Mouse (Mus musculus) liver (tissue): ENCODE results near the gene Tmem234.

ENCODE experiments used
- DNase-seq: peaks from one replicate; pipeline ENCODE4 v3.0.0-alpha.2; 2020; ENCODE audit warnings: mixed read lengths

The Tmem234 gene

DNA sequence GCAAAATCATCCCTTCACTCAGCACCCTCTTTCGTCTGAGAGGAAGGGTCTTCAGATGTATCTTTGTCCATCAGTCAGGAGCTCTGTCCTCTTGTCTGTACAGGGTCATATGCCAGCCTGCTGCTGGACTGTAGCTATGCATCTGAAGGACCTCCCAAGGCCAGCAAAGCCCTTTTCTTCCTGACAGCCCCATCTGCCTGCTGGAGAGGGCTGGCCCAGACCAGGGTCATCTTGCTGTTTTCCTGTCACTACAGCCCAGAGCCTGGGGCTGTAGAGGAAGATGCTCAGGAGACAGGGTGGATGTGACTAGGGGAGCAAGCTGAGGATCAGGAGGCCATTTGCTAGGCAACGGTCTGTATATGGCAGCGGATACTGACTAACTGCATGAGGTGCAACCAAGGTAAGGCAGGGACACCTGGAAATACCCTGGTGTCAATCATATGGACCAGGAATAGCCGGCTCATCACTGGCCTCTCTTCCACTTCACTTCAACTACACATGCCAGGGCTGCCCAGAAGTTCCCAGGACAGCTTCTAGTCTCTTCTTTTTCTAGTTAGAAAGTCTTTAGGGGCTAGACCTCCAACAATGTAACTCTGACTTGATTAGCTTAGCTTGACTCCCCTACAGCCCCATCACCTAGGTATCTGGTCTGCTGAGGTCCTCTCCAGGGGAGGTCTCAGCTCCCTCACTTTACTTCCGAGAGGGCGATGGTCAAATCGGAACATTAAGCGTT, 22.5 kb downstream of the Tmem234 start:
- DNase-seq, result no peak

DNA sequence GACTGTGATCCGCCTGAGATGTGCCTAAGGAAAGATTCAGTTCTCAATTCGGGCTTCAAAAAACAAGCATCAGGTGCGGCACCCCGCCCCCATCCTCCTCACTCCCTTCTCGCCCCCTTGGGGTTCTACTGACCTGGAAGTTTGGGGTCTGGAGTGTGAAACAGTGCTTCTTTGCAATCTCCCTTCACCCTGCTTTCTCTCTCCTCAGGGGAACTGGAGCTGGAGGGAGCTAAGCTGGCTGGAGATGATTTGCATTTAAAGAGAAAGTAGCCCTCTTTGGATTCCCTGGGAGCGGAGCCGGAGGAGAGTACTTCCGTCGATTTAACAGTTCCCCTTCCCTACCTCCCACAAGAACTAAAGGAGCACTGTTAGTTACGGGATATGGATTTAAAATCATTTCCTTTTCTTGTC, 23.2 kb downstream of the Tmem234 start, which contains the start of gene Ccdc28b:
Ccdc28b (minus strand) TSS at position 267 of the 411 bp plus-strand sequence.
- DNase-seq, result peak; percentile 36

DNA sequence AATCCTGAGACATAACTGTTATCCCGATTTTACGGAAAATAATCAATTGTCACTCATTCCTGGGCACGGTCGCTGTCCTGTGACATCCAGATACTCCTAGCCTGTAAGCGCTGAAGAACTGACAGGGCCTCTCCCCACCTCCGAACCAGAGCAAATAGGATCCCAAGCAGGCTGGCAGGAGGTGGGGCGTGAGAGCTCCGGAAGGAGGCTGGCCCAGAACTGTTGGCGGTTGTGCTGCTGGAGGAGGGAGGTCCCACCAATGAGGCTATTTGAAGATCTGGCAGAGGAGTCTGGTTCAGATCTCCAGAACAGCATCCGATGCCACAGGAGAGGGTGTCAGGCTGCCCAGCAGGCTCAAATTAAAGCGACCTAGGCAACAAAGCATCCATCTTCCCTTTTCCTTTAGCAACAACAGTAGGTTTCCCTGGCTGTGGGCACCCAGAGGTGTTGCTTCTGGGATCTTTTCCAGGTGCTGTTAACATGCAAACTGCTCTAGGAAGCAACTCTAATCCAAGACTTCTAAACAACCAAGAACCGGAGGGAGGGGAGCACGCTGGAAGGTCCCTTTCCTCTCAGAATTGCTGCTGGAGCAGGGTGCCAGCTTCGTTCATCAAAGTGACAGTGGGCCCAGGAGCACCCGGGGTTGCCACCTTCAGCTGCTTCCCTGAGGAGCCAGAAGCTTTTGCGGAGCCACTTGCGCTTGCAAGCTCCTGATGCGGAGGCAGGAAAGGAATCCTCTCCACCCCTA, 24.0 kb downstream of the Tmem234 start:
- DNase-seq, result peak; percentile 91

DNA sequence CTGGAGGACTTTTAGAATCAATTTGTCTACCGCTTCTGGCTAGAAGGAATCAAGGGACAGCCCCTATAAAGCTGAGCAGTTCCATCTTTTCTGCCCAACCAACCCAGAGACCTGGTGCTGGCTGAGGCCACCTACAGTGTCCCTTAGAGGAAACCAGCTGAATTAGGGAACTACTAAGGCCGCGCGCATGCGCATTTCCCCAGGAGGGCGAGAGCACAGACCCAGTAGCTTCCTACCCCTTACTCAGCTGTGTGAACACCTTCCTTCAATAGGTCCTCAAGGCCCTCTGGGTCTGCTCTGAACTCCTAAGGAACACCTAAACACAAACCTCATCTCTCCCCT, 24.5 kb downstream of the Tmem234 start:
- DNase-seq, result peak; percentile 78

DNA sequence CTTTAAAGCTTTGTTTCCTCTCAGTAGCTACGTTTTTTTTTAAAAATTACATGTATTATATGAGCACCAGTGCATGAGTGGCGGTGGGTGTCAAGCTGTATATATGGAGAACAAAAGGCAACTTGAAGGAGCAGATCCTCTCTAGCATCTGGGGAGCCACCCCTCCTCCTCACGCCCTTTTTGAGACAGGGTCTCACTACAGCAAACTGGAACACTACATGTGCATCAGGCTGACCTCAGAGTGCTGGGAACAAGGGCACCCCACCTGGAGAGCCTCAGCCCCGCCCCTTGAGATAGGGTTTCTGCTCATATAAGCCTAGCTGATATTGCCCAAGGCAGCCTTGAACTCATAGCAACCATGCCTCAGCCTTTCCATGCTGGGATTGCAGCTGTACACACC, 25.0 kb downstream of the Tmem234 start:
- DNase-seq, result no peak

DNA sequence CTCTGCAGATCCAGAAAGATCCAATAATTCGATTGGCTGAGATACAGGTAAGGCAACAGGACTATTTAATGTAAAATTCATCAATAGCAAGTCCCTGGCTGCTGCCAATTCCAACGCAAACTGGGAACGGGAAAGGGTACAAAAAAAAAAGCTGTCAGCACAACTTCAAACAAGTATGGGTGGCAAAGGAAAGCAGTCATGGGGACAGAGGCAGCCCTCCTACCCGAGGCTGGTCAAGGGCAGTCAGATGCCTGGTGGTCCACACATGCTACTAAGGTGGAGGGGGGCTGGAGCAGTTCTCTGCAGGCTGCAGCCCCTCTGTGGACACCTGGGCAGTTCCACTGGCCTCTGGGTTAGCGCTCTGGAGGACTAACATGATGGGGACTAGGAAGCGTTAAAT, 25.6 kb downstream of the Tmem234 start:
- no peak for DNase-seq

DNA sequence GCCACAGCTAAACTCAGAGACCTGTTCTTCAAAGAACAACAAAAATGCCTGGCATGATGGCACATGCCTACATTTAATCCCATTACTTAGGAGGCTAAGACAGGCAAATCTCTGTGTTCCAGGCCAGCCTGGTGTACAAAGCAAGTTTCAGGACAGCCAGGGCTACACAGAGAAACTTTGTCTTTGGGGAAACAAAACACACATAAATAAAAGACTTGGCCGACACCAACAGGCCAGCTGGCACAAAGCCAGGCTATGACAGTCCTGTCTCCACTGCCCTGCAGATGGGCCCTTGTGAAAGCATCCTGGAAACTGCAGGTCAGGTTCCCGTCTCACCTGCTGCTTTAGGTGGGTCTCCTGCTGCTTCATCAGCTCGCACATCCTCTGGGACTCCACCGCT, 30.5 kb downstream of the Tmem234 start:
- DNase-seq, result no peak

DNA sequence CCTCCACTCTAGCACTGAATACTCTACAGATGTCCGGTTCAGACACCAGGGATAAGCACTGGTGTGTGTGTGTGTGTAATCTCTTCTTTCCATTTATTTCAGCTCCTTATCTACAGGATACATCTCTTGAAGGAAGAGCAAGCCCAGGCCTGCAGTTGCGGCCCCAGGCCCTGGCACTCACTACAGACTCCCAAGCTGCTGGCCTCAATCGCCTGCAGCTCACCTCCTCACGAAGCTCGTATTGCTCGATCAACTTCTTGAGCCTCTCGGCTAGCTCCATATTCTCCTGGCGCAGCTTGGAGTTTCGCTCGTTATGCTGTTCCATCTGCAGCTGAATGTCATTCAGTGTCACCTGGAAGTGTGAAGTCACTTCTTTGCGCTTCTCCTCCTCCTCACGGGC, 31.4 kb downstream of the Tmem234 start:
- DNase-seq, result no peak

DNA sequence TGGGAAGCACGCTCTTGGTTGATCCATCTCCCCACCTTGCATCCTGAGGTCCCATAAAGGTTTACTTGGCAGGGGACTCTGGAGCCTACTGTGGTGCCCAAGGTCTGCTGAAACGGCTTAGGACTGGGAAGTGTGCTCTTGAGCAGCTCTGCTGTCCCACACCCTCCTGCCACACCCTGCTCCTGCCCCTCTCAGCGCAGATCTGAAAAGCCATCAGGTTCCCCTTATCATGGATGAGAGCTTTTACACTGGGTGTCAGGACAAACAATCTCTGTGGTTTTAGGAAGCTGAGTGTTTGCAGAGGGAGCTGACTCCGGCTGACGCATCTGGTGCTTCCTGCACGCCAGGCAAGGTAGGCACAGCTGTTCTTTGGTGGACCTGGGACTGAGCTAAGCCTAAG, 33.4 kb downstream of the Tmem234 start:
- peak; percentile 58 for DNase-seq

DNA sequence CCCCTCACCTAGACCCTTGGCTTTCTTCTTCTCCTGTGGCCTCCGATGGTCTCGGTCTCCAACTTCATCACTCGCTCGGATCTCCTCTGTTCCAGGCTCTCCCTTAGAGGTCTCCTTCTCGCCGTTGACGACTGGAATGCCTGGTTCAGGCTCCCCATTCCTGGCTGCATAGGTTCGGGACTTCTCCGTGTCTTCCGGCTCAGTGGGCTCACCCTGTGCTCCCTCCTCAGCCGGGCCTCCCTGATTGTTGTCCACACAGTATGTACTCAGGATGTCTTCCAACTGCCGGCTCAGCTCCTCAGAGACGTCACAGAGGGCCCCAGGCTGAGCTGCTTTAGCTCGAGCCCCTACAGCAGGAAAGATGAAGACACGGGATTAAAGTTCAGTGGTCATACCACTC, 38.8 kb downstream of the Tmem234 start:
- DNase-seq, result no peak

DNA sequence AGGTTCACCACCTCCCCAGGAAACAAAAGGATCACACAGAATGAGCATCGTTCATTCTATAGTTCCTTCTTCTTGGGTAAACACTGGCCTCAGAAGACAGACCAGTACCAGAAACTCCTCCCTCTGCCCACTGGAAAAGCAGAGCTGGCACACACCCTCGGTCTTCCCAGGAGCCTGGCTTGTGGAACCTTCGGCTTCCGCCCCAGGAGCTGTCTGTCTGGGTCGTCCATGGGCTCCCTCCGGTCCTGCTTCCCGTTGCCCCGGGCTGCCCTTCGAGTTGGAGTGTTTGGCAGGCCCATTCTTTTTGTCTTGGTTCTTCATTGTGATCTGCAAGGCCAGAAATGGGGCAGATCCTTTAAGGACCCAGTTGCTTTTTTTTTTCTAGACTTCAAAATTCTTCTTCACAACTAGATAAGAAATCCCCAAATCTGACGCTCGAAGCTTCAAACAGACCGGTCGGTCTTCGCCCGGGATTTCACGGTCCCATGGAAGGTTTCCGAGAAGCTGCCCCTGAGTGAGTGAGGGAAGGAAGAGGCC, 39.7 kb downstream of the Tmem234 start:
- peak; percentile 35 for DNase-seq

DNA sequence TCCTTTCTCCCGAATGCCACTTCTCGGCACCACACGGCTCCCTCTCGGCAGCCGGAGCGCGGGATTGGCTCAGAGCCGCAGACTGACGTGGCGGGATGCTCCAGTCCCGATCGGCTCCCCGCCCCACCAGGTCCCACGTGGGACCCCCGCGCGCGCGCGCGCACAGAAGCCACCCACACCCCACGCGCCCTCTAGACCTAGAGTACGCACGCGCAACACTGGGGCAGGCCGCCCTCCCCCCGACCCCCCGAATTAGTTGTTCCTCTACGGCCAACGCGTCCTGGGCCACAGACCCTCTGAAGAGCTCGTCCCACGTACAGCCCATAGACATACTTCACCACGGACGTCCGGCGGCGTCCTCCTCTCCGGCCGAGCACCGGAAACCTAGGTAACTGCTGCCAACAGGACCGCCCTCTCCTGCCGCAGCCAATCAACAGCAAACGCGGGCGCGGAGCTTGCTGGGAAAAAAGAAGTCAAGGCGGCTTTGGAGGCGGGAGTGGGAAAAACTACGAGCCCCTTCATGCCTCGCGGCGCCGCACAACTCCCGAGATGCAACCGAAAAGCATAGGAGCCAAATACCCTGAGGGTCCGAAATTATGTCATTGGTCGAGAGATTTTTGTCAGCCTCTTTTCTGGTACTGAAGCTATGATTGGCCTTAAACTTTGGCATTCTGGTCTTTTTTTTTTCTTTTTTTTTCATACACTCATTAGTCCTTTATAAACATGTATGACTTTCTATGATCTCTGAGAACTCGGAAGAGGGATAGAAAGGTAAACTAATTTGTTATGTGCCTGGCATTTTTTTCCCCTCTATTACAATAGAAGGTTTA, 40.4 kb downstream of the Tmem234 start, which contains the start of gene Txlna:
Txlna (minus strand) TSS at position 428 of the 830 bp plus-strand sequence.
- peak; percentile 97 for DNase-seq

DNA sequence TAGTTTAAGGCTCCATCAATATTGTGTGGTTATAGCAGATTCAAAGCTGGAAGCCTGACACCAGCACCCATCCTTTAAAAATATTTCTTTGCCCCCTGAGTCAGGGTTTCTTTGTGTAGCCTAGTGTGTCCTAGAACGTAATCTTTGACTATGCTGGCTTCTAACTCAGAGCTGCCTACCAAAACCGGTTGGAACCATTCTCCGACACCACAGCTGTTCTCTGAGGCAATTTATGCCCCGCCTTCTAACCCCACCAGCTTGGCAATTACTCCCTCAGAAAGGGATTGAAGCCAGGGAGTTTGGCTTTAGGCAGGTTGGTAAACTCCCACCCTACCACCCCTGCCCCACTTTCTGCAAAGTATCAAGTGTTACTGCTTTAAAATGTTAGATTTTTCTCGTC, 41.3 kb downstream of the Tmem234 start:
- DNase-seq, result no peak

DNA sequence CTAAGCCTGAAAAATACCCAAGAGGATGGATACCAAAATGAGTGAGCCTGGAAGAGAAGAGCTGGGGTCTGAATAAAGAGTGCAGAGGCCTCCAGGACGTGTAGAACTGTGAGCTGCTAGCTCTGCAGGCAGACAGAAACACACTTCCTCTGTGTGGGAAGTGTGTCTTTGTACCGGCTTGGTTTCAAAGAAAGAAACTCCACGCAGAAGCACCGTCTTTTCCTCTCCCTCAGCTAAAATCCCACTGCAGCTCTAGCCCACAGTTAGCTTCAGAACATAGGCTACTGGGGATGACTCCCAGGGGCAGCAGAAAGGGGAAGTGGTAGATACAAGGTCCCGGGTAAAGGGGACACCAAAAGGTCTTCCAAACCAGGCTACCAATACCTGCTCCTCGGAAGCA, 44.7 kb downstream of the Tmem234 start:
- DNase-seq, result no peak

DNA sequence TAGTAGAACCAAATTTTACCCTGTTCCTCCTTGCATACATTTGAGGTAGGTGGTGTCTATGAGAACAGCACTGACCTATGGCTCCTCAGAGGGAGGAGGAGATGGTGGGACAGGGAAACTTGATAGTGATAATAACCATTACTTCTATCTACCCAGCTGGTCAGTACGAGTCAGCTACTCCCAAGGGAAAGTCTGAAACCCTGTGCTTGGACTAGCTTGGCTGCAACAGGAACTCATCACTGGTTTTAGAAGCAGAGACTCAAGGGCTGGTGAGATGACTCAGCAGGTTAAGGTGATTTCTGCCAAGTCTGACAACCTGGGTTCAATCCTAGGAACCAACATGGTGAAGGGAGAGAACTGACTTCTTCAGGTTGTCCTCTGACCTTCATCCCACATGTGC, 48.2 kb downstream of the Tmem234 start:
- DNase-seq, result no peak

DNA sequence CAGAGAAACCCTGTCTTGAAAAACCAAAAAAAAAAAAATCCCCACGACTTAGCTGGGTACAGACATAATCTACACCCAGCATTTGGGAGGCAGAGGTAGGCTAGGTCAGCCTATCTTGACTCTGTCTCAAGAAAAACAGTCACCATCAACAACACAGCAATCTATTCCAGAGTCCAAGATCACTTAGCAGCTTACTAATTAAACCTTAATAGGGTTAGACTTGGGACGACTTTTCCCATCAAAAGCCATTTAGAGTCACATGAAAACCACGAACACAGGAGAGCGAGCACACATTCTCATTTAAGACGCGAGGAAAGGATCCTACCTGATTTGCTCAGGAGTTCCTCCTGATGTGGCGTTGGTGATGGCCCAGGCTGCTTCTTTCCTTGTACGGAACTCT, 49.9 kb downstream of the Tmem234 start:
- DNase-seq, result no peak

DNA sequence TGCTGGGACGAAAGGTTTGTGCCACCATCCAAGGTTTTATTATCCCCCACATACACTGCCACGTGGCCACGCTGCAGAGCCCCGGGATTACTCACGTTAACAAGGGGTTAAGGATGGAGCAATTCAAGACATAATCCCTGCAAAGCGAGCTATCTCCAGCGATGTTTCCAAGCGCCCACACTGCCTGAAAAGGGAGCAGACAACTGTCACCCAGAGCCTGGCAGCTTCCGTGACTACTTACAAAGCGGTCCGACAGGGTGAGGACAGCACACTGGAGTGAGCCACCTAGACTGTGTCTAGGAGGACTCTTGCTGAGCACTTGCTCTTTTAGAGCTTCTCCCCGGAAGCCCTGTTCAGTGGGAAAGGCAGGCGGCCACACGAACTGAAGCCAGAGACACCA, 54.3 kb downstream of the Tmem234 start:
- no peak for DNase-seq

DNA sequence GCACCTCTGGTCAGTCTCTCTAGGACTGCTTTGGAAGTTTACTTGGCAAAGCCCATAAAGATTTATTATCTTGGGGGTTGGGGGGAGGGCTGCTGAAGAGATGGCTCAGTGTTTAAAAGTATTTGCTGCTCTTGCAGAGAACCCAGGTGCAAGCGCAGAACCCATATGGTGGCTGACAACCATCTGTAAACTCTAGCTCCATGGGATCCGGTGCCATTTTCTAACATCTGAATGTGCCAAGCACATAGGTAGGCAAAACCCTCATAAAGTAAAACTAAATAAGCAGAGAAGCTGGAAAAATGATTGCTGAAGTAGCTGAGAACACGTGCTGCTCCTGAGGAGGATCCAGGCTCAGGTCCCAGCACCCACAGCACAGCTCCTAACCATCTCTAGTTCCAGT, 61.1 kb downstream of the Tmem234 start:
- no peak for DNase-seq

DNA sequence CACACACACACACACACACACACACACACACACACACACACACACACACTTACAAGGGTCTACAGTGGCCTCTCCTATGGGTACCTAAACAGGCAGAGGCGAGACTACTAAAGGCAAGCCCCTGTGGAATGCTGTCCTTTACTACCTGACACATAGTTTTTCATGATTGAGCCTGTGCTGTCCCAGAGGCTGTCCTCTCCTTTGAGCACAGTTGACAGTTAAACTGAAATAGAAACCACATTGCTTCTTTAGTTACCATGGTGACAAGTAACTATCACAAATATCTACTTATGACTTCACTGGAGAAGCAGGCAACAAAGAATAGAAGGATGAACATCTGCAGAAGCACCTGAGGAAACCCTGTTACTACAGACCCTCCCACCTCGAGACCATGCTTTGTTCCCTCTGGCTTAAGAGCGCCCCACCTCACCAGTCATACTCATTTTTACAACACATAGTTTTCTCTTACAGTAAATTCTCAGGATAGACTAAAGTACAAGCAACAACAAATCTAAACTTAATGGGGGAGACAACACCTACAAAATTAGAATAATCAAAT, 61.9 kb downstream of the Tmem234 start:
- no peak for DNase-seq

DNA sequence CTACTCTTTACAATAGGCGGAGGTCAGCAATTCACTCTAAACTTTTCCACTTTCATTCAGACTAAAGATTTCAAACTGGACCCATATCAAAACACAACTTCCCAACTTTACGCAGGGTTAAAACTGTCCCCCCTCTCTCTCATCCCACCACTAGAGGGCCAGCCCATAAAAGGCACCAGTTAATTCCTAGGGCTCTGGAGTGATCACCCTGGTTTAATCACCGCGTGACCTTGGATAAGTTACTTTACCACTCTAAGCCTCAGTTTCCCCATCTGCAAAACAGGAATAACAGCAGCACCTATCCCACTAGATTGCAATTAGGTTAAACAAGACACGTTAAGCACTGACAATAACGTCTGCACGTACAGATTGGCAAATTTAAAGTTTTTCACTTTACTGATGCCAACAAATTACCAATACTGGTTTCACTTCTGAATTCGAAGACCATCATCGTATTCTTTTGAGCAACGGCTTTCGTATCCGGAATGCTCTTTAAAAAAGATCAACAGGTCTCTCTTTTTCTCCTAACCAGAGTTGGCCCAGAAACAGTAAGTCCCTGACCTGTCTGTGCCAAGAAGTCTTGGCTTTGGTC, 71.1 kb downstream of the Tmem234 start:
- DNase-seq, result peak; percentile 67

DNA sequence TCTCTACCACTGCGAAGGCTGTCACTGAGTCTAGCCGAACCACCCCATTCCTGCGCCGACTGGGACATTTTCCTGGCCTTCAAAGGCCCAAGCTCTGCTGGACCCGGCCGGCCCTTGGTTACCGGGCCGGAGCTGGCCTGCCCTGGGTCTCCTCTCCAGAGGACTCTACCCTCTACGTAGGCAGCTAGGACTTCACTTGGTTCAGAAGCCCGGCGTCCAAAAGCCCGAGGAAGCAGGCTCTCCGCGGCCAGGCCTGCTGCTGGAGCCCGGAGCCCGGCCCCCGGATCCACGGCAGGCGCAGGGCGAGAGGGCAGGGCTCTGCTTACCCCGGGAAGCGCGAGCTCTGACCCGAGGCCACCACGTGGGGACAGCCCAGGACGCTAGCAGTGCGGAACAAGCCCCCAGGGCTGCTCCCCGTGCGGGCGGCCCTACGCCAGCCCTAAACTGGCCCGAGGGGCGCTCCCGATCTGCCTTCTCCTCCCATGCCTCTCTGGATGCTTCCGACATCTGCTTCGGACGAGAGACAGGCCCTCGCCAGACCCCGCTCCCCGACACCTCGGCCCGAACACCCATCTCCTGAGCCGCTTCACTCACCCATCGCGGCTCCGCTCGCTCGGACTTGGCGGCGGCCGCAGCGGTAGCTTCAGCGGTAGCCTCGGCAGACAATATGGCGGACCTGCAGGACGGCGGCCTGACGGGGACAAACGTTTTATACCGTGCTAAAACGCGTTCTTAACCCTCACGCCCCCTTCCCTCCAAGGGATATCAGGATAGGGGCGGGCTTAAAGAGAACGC, 71.8 kb downstream of the Tmem234 start, which contains the start of gene Kpna6:
Kpna6 (minus strand) TSS at position 685 of the 795 bp plus-strand sequence.
- peak; percentile 86 for DNase-seq
